Mouse (Mus musculus) testis, adult 2 months (tissue): ENCODE data around the gene Prdm2.

Experiments
- CTCF ChIP-seq: fragments of 200-500 bp; IDR thresholded peaks from 2 replicates; pipeline ENCODE4 v1.5.1; 2012; ENCODE audit warnings: low read depth, mild to moderate bottlenecking, inconsistent platforms, low read length, moderate library complexity; ENCODE audit not compliant: control insufficient read depth, insufficient read depth, insufficient replicate concordance
- POLR2A ChIP-seq: fragments of 200-500 bp; IDR thresholded peaks from 2 replicates; pipeline ENCODE4 v1.6.1; 2012; ENCODE audit warnings: low read depth, mild to moderate bottlenecking, inconsistent platforms, low read length, moderate library complexity; ENCODE audit not compliant: control insufficient read depth

DNA sequence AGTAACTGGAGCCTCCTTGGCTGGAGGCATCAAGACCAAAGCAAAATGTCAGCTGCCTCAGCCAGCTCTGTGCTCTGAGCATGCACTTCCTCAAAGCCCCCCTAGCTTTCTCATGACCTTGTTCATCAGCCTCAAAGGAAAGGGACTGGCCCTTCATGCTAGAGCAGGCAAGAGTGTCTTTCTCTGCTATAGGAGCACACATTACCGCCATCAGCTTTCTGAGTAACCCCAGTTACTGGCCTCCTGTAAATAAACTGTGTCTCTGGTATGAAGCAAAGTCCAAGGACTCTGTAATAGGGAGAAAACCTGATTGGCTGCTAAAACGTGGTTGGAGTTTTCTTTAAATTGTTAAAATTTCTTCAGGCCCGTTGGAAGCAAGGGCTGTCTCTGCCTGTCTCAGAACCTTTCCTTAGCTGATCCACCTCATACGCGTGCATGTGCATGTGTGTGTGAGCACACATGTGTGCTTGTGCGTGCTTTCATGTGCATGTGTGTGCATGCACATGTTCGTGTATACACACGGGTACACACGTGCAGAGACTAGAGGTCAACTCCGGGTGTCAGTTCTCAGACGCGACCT, 153.9 kb downstream of the Prdm2 start:
- no peak for TF ChIP-seq CTCF
- no peak for TF ChIP-seq POLR2A
